Mouse (Mus musculus) midbrain, embryonic 14.5 days (tissue): ENCODE measurements around the gene Ciao2b. TPM values are rescaled to one million over a fixed set of nuclear protein-coding genes. Genes with fewer than 3 reads are reported as not detected.

Experiments
- ATAC-seq: fragments of 200-750 bp; cut with Nextera tagmentation; 2 replicates; pipeline ENCODE4 v1.8.0; 2017; ENCODE audit warnings: moderate number of reproducible peaks, moderate library complexity; ENCODE audit not compliant: low FRiP score, low TSS enrichment
- DNase-seq: peaks from one replicate; pipeline ENCODE4 v3.0.0-alpha.2; 2015
- H3K27ac ChIP-seq: fragments of 300-500 bp; sonication (generic); replicated peaks from 2 replicates; pipeline ENCODE4 v1.5.1; 2014; ENCODE audit warnings: mild to moderate bottlenecking, low read depth, low read length, moderate library complexity
- H3K27me3 ChIP-seq: fragments of 300-500 bp; sonication (generic); 2 replicates; pipeline ENCODE4 v1.6.1; 2014; ENCODE audit warnings: low read length, control low read depth, mixed read lengths; ENCODE audit not compliant: control insufficient read depth, insufficient read depth
- H3K36me3 ChIP-seq: fragments of 300-500 bp; sonication (generic); 2 replicates; pipeline ENCODE4 v1.6.1; 2014; ENCODE audit warnings: low read length, control low read depth; ENCODE audit not compliant: control insufficient read depth, insufficient read depth
- H3K4me1 ChIP-seq: fragments of 300-500 bp; sonication (generic); 2 replicates; pipeline ENCODE4 v1.6.1; 2014; ENCODE audit warnings: mild to moderate bottlenecking, antibody characterized with exemption, low read length, control low read depth; ENCODE audit not compliant: control insufficient read depth, insufficient read depth
- H3K4me2 ChIP-seq: fragments of 300-500 bp; sonication (generic); 2 replicates; pipeline ENCODE4 v1.6.1; 2014; ENCODE audit warnings: mild to moderate bottlenecking, low read length, moderate library complexity
- H3K4me3 ChIP-seq: fragments of 300-500 bp; sonication (generic); replicated peaks from 2 replicates; pipeline ENCODE4 v1.5.1; 2014; ENCODE audit warnings: low read depth, low read length
- H3K9ac ChIP-seq: fragments of 300-500 bp; sonication (generic); replicated peaks from 2 replicates; pipeline ENCODE4 v1.6.1; 2014; ENCODE audit warnings: mild to moderate bottlenecking, low read length, moderate library complexity
- H3K9me3 ChIP-seq: fragments of 300-500 bp; sonication (generic); 2 replicates; pipeline ENCODE4 v1.6.1; 2016; ENCODE audit warnings: low read length, control low read depth, mixed read lengths; ENCODE audit not compliant: control insufficient read depth
- WGBS: fragments of 180-500 bp; shearing (Covaris S2); extraction: QIAGEN DNeasy Blood & Tissue Kit; methylation state at CpG from one replicate; pipeline ENCODE4 v1.1.7; 2014; 5-methylcytosine and 5-hydroxymethylcytosine counted together
- polyA plus RNA-seq: library from polyadenylated mRNA; unstranded; fragments of >200 nt; fragmentation: Nextera tagmentation; extraction: Ambion mirVana; gene quantifications from 2 replicates; pipeline ENCODE4 v1.2.1, GENCODE M21; 2014

Ciao2b gene
- polyA plus RNA-seq, 1 experiment from 2014 or later, result 131 TPM

- peaks cover 13% of the 10 kb centered on the region for H3K27me3 ChIP-seq
- peaks cover 10% of the 10 kb centered on the region for H3K4me1 ChIP-seq
- no peak overlapping the region for H3K27ac ChIP-seq
- no peak overlapping the region for H3K4me3 ChIP-seq
- H3K36me3 ChIP-seq, result no peaks in the 10 kb centered on the region
- no peak overlapping the region for H3K9ac ChIP-seq
- DNase-seq (no peak), ATAC-seq (no peak)
- H3K4me2 ChIP-seq, result no peak overlapping the region
- 94% methylated on average over 21 of the region's 21 CpGs for WGBS
- H3K9me3 ChIP-seq, result no peaks in the 10 kb centered on the region
Measured at GRCm38 (mm10) chr8:104628402-104628801, 13.4 kb downstream of the Ciao2b start.

GRCm38 (mm10) chr8:104627065-104627740, 14.6 kb downstream of the Ciao2b start:
- no peak overlapping the region for H3K27ac ChIP-seq
- no peaks in the 10 kb centered on the region for H3K9me3 ChIP-seq
- no peak overlapping the region for H3K9ac ChIP-seq
- ATAC-seq, result no peak
- 87% methylated on average over 4 of the region's 4 CpGs for WGBS
- peaks cover 13% of the 10 kb centered on the region for H3K27me3 ChIP-seq
- DNase-seq, result no peak
- H3K4me3 ChIP-seq, result no peak overlapping the region
- H3K36me3 ChIP-seq, result no peaks in the 10 kb centered on the region
- H3K4me1 ChIP-seq, result peaks cover 10% of the 10 kb centered on the region
- H3K4me2 ChIP-seq, result no peak overlapping the region

GRCm38 (mm10) chr8:104624161-104624560, 17.6 kb downstream of the Ciao2b start, which contains the start of gene Cdh16:
Gene Cdh16 (minus strand): TSS chr8:104624396.
- no peaks in the 10 kb centered on the region for H3K4me1 ChIP-seq
- H3K36me3 ChIP-seq, result no peaks in the 10 kb centered on the region
- H3K27me3 ChIP-seq, result no peaks in the 10 kb centered on the region
- no peak within 1 kb of the TSS for H3K4me3 ChIP-seq
- no peak within 1 kb of the TSS for H3K27ac ChIP-seq
- WGBS, result 68% methylated on average over 6 of the region's 6 CpGs
- no peak within 1 kb of the TSS for H3K9ac ChIP-seq
- H3K9me3 ChIP-seq, result no peaks in the 10 kb centered on the region
- no peak for ATAC-seq
- DNase-seq, result no peak
- no peak within 1 kb of the TSS for H3K4me2 ChIP-seq

GRCm38 (mm10) chr8:104620765-104621164, 21.0 kb downstream of the Ciao2b start:
- Histone ChIP-seq H3K36me3 (no peaks in the 10 kb centered on the region), H3K9ac (no peak overlapping the region), H3K9me3 (no peaks in the 10 kb centered on the region), H3K4me3 (no peak overlapping the region), H3K27me3 (no peaks in the 10 kb centered on the region), H3K4me2 (no peak overlapping the region), H3K4me1 (no peaks in the 10 kb centered on the region), H3K27ac (no peak overlapping the region)
- no peak for ATAC-seq
- WGBS, result 78% methylated on average over 5 of the region's 5 CpGs
- DNase-seq, result no peak

DNA sequence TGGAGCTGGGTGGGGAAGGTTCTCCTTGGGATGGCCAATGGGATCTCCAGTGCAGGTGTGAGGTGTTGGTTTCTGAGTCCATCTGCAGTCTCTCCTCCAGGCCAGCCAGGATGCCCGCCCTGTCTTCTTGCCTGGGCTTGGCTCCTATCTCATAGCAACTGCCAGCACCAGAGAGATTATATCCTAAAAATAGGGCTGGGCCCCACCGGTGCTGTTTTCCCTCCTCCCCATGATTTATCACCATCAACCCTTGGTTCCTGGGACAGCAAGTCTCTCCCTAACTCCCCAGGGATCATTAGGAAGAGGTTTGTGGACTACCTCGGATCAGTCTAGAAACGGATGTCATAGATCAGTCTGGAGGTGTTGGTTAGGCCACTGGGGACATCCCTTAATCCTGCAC, 28.6 kb downstream of the Ciao2b start:
- no peaks in the 10 kb centered on the region for H3K9me3 ChIP-seq
- no peak overlapping the region for H3K4me2 ChIP-seq
- DNase-seq (no peak), ATAC-seq (no peak)
- no peak overlapping the region for H3K4me3 ChIP-seq
- no peak overlapping the region for H3K27ac ChIP-seq
- no peaks in the 10 kb centered on the region for H3K4me1 ChIP-seq
- H3K27me3 ChIP-seq, result no peaks in the 10 kb centered on the region
- 88% methylated on average over 4 of the region's 4 CpGs for WGBS
- H3K9ac ChIP-seq, result no peak overlapping the region
- H3K36me3 ChIP-seq, result no peaks in the 10 kb centered on the region

DNA sequence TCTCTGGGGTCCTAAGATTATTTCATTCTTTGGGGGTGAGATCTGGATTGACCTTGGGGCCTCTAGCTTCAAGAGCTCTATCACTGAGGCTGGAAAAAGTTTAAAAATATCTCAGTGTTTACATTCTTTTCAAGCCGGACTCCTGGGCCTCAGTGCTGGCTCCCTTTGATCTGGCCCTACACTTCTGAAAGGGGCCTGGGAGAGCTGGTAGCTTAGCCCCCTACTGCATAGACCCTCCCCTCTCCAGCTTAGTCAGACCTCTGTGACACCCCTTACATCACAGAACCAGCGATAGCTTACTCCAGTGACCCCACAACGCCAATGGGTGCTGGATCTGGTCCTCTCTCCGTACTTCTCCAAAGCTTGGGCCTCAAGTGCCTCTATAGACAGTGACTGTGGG, 30.2 kb downstream of the Ciao2b start:
- Histone ChIP-seq H3K4me3 (no peak overlapping the region), H3K27ac (no peak overlapping the region), H3K27me3 (no peaks in the 10 kb centered on the region), H3K9me3 (no peaks in the 10 kb centered on the region), H3K4me2 (no peak overlapping the region), H3K36me3 (no peaks in the 10 kb centered on the region), H3K4me1 (no peaks in the 10 kb centered on the region), H3K9ac (no peak overlapping the region)
- WGBS, result 74% methylated on average over 4 of the region's 4 CpGs
- ATAC-seq (no peak), DNase-seq (no peak)

- Histone ChIP-seq H3K27me3 (no peaks in the 10 kb centered on the region), H3K4me1 (no peaks in the 10 kb centered on the region), H3K36me3 (no peaks in the 10 kb centered on the region), H3K9me3 (no peaks in the 10 kb centered on the region), H3K9ac (no peak overlapping the region), H3K27ac (no peak overlapping the region), H3K4me3 (no peak overlapping the region), H3K4me2 (no peak overlapping the region)
- ATAC-seq, result no peak
- DNase-seq, result no peak
- WGBS, result 81% methylated on average over 12 of the region's 12 CpGs
Measured at GRCm38 (mm10) chr8:104610185-104610766, 31.5 kb downstream of the Ciao2b start.

DNA sequence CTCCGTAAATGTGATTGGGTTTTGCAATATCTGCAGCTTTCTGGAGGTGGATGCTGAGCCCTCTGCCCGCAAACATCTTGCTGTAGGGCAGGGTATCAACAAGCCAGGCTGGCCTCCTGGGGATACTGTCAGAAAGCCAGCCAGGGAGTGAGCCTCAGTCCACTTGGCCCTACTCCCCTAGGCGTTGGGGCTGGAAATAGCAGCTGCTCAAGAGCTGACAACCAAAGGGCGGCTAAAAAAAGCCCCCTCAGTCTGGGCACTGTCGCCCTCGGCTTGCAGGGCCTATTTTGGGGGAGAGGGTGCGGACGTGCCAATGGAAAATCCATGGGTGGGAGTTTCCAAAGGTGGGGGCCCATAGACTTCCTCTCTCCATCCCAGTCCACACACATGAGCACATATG, 32.5 kb downstream of the Ciao2b start:
- no peak for ATAC-seq
- Histone ChIP-seq H3K36me3 (no peaks in the 10 kb centered on the region), H3K9ac (no peak overlapping the region), H3K27me3 (no peaks in the 10 kb centered on the region), H3K4me1 (no peaks in the 10 kb centered on the region), H3K4me3 (no peak overlapping the region), H3K27ac (no peak overlapping the region), H3K4me2 (no peak overlapping the region), H3K9me3 (no peaks in the 10 kb centered on the region)
- 78% methylated on average over 8 of the region's 8 CpGs for WGBS
- no peak for DNase-seq

DNA sequence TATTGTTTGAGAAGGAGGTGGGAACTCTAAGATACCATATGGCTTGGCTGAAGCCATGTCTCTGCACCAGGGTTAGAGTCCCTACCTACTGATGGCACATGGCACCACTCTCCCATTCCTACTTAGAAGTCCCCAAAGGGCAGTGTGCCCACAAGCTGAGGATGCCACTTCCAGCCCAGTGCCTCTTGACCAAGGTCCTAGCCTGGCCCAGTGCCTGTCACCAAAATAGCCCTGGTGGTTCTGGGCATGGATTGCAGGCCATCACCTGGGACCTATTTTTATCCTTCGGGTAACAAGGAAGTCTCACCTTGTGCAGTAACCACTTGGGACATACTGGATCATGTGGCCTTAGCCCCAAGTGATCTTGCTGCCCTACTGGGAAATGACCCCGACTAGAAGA, 33.8 kb downstream of the Ciao2b start:
- H3K27me3 ChIP-seq, result no peaks in the 10 kb centered on the region
- 80% methylated on average over 2 of the region's 2 CpGs for WGBS
- no peak overlapping the region for H3K4me2 ChIP-seq
- no peak overlapping the region for H3K27ac ChIP-seq
- H3K4me1 ChIP-seq, result no peaks in the 10 kb centered on the region
- H3K36me3 ChIP-seq, result no peaks in the 10 kb centered on the region
- DNase-seq (no peak), ATAC-seq (no peak)
- no peak overlapping the region for H3K4me3 ChIP-seq
- H3K9me3 ChIP-seq, result no peaks in the 10 kb centered on the region
- no peak overlapping the region for H3K9ac ChIP-seq
